Mouse (Mus musculus) heart, embryonic 16.5 days (tissue): ENCODE results near the gene Cd2. TPM values are rescaled to one million over a fixed set of nuclear protein-coding genes. Genes with fewer than 3 reads are reported as not detected.
A peak's percentile ranks its signal among the peaks of the same experiment; 100 is the strongest.

Experiments
- ATAC-seq: fragments of 200-750 bp; cut with Nextera tagmentation; replicated peaks from 2 replicates; pipeline ENCODE4 v1.8.0; 2017; ENCODE audit warnings: moderate number of reproducible peaks; ENCODE audit not compliant: insufficient read depth, low FRiP score; ENCODE audit errors: extremely low read depth
- H3K27ac ChIP-seq: fragments of 300-500 bp; sonication (generic); 2 replicates; pipeline ENCODE4 v1.5.1; 2014; ENCODE audit warnings: mild to moderate bottlenecking, low read length, control low read depth, moderate library complexity
- H3K27me3 ChIP-seq: fragments of 300-500 bp; sonication (generic); 2 replicates; pipeline ENCODE4 v1.6.1; 2014; ENCODE audit warnings: low read length, mixed read lengths; ENCODE audit not compliant: control insufficient read depth, insufficient read depth
- H3K36me3 ChIP-seq: fragments of 300-500 bp; sonication (generic); 2 replicates; pipeline ENCODE4 v1.6.1; 2014; ENCODE audit not compliant: control insufficient read depth, insufficient read depth
- H3K4me1 ChIP-seq: fragments of 300-500 bp; sonication (generic); 2 replicates; pipeline ENCODE4 v1.6.1; 2014; ENCODE audit warnings: low read length, mixed read lengths; ENCODE audit not compliant: control insufficient read depth, insufficient read depth
- H3K4me2 ChIP-seq: fragments of 300-500 bp; sonication (generic); 2 replicates; pipeline ENCODE4 v1.6.1; 2014; ENCODE audit warnings: low read depth, mild to moderate bottlenecking, control low read depth, low read length
- H3K4me3 ChIP-seq: fragments of 300-500 bp; sonication (generic); 2 replicates; pipeline ENCODE4 v1.5.1; 2014; ENCODE audit warnings: mild to moderate bottlenecking, control low read depth, low read length
- H3K9ac ChIP-seq: fragments of 300-500 bp; sonication (generic); 2 replicates; pipeline ENCODE4 v1.6.1; 2014; ENCODE audit warnings: low read length, control low read depth
- H3K9me3 ChIP-seq: fragments of 300-500 bp; sonication (generic); replicated peaks from 2 replicates; pipeline ENCODE4 v1.6.1; 2016; ENCODE audit warnings: low read length; ENCODE audit not compliant: control insufficient read depth
- WGBS: fragments of 180-500 bp; shearing (Covaris S2); extraction: QIAGEN DNeasy Blood & Tissue Kit; methylation state at CpG from one replicate; pipeline ENCODE4 v1.1.7; 2014; 5-methylcytosine and 5-hydroxymethylcytosine counted together
- polyA plus RNA-seq: library from polyadenylated mRNA; unstranded; fragments of >200 nt; fragmentation: Nextera tagmentation; extraction: Ambion mirVana; gene quantifications from 2 replicates; pipeline ENCODE4 v1.2.1, GENCODE M21; 2015

Cd2 gene
- polyA plus RNA-seq, 1 experiment from 2014 or later: 7.8 TPM

DNA sequence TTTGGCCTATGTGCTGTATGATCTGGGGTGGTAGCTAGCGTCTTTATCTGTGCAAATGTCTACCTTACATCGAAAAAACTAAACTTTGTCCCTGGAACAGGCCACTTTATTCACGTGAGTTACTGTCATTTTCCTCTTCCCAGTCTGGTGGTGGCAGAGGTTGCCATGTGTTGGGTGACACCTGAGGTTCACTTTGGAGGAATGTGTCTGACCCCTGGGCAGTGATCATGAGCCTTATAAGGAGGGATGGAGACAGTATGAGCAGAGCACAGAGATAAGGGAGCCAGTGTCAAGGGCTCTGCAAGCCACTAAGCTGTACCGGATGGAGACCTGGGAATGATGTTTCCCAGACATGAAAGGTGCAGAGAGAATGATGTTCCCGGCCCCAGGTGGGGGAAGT lies 9.3 kb downstream of the Cd2 start:
- Histone ChIP-seq H3K9me3 (no peaks in the 10 kb centered on the region), H3K27ac (no peak overlapping the region), H3K4me3 (no peak overlapping the region), H3K36me3 (no peaks in the 10 kb centered on the region), H3K9ac (no peak overlapping the region), H3K27me3 (peaks cover 2% of the 10 kb centered on the region; the same call in 1 of the 2 replicates), H3K4me1 (peaks cover 11% of the 10 kb centered on the region), H3K4me2 (no peak overlapping the region)
- 68% methylated on average over 5 of the region's 5 CpGs for WGBS
- ATAC-seq: no peak

DNA sequence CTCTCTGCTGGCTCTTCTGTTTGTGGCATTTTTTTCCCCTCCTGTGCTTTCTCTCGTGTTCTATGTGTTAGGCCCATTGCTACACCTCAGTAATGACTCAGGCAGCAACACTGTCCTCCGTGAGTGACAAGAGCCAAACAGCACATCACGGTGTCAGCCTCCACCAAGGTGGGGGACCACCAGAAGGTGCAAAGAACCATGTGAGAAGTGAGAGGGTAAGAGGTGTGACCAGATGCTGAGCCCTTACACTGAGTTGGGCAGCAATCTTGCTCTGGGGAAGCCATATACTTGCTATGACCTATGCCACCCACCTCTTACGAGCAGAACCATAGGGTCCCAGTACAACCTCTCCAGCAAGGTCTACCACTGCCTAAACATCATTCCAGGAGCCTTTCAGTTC lies 9.9 kb downstream of the Cd2 start:
- Histone ChIP-seq H3K4me1 (peaks cover 11% of the 10 kb centered on the region), H3K27ac (no peak overlapping the region), H3K36me3 (no peaks in the 10 kb centered on the region), H3K4me3 (no peak overlapping the region), H3K27me3 (peaks cover 2% of the 10 kb centered on the region; the same call in 1 of the 2 replicates), H3K4me2 (no peak overlapping the region), H3K9me3 (no peaks in the 10 kb centered on the region), H3K9ac (no peak overlapping the region)
- ATAC-seq: no peak
- WGBS: 74% methylated on average over 4 of the region's 4 CpGs

- H3K4me3 ChIP-seq: no peak overlapping the region
- peaks cover 11% of the 10 kb centered on the region for H3K4me1 ChIP-seq
- H3K9me3 ChIP-seq: no peaks in the 10 kb centered on the region
- H3K27ac ChIP-seq: no peak overlapping the region
- no peak for ATAC-seq
- H3K27me3 ChIP-seq: peaks cover 2% of the 10 kb centered on the region; the same call in 1 of the 2 replicates
- no peaks in the 10 kb centered on the region for H3K36me3 ChIP-seq
- H3K4me2 ChIP-seq: no peak overlapping the region
- WGBS: 60% methylated on average over 12 of the region's 12 CpGs
- H3K9ac ChIP-seq: no peak overlapping the region
Observed at GRCm38 (mm10) chr3:101276501-101277320, 11.0 kb downstream of the Cd2 start.

GRCm38 (mm10) chr3:101275636-101276300 lies 12.0 kb downstream of the Cd2 start:
- H3K4me1 ChIP-seq: peaks cover 5% of the 10 kb centered on the region
- no peaks in the 10 kb centered on the region for H3K36me3 ChIP-seq
- WGBS: 82% methylated on average over 16 of the region's 16 CpGs
- H3K27me3 ChIP-seq: peaks cover 2% of the 10 kb centered on the region; the same call in 1 of the 2 replicates
- H3K27ac ChIP-seq: 0 out of 2 replicates have a peak overlapping the region, but pooled peaks have one; percentile 4
- H3K9ac ChIP-seq: no peak overlapping the region
- no peak for ATAC-seq
- no peak overlapping the region for H3K4me2 ChIP-seq
- H3K4me3 ChIP-seq: no peak overlapping the region
- H3K9me3 ChIP-seq: no peaks in the 10 kb centered on the region

- WGBS: 78% methylated on average over 3 of the region's 3 CpGs
- no peak overlapping the region for H3K9ac ChIP-seq
- ATAC-seq: peak; percentile 74
- no peak overlapping the region for H3K27ac ChIP-seq
- peaks cover under 1% of the 10 kb centered on the region; the same call in 1 of the 2 replicates for H3K4me1 ChIP-seq
- H3K4me2 ChIP-seq: no peak overlapping the region
- no peaks in the 10 kb centered on the region for H3K36me3 ChIP-seq
- H3K9me3 ChIP-seq: peaks cover 4% of the 10 kb centered on the region; the same call in 1 of the 2 replicates
- H3K4me3 ChIP-seq: no peak overlapping the region
- H3K27me3 ChIP-seq: peaks cover 2% of the 10 kb centered on the region; the same call in 1 of the 2 replicates
Observed at GRCm38 (mm10) chr3:101274794-101275193, 12.9 kb downstream of the Cd2 start.

DNA sequence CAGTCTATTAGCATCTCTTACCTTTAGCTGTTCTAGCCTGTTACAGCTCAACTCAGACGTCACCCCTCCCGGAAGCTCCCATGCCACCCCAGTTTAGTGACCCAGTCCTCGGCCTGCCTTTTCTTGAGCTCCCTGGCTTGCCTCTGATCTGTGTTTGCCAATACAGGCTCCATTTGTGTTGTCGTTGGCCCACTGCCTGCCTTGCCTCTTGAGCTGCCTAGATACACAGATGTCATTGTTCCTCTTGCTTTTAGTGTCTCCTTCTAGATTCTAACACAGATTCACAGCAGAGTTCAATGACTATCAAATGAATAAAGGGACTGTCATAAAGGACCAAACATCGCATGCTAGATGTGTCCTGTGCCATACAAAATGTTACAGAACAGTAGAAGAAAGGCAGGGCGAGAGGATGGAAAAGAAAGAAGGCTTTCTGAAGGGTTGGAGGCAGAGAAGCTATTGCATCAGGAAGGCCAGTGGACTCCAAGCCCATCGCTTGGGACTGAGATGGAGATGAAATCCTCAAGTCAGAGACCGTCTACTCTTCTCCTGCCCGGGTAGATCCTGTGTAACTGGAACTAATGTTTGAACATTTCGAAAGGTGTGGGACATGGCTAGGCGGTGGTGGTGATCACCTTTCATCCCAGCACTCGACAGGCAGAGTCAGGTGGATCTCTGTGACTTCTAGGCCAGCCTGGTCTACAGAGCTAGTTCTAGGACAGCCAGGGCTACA lies 13.5 kb downstream of the Cd2 start:
- ATAC-seq: no peak; the same call in 1 of the 2 replicates
- H3K9ac ChIP-seq: no peak overlapping the region

GRCm38 (mm10) chr3:101272166-101272565 lies 15.6 kb downstream of the Cd2 start:
- Histone ChIP-seq H3K9ac (no peak overlapping the region), H3K27ac (no peak overlapping the region), H3K9me3 (peaks cover 4% of the 10 kb centered on the region; the same call in 1 of the 2 replicates), H3K4me2 (no peak overlapping the region), H3K4me1 (no peaks in the 10 kb centered on the region), H3K4me3 (no peak overlapping the region), H3K36me3 (no peaks in the 10 kb centered on the region), H3K27me3 (no peaks in the 10 kb centered on the region)
- ATAC-seq: no peak
- WGBS: 58% methylated on average over 1 of the region's 1 CpGs

More for the DNA sequence above, 13.5 kb downstream of the Cd2 start:
- no peaks in the 10 kb centered on the region for H3K36me3 ChIP-seq
- WGBS: 73% methylated on average over 12 of the region's 12 CpGs
- H3K27me3 ChIP-seq: peaks cover 2% of the 10 kb centered on the region; the same call in 1 of the 2 replicates
- H3K4me2 ChIP-seq: no peak overlapping the region
- H3K4me1 ChIP-seq: no peaks in the 10 kb centered on the region
- H3K9me3 ChIP-seq: peaks cover 4% of the 10 kb centered on the region; the same call in 1 of the 2 replicates
- H3K4me3 ChIP-seq: no peak overlapping the region
- no peak overlapping the region for H3K27ac ChIP-seq

DNA sequence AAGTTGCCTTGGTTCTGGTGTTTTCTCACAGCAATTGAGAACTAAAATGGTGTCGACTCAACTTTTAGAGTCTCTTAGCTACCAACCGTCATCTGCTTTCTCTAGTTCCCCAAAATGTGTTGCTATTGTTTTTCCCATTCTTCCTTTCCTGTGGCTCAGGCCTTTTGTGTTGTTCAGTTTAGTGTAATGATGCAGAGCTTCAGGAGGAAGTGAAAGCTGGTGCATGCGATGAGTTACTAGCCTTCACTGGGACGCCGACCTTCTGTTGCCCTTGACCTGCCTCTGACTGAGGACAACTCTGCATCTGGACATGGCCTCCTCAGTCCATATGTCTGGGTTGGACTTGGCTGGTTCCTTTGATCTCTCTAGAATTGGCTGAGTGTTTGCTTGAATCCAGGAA lies 16.9 kb downstream of the Cd2 start:
- Histone ChIP-seq H3K27ac (no peak overlapping the region), H3K9me3 (peaks cover 4% of the 10 kb centered on the region; the same call in 1 of the 2 replicates), H3K4me2 (no peak overlapping the region), H3K36me3 (no peaks in the 10 kb centered on the region), H3K4me1 (no peaks in the 10 kb centered on the region), H3K9ac (no peak overlapping the region), H3K4me3 (no peak overlapping the region), H3K27me3 (no peaks in the 10 kb centered on the region)
- no peak for ATAC-seq
- 89% methylated on average over 5 of the region's 5 CpGs for WGBS
